Mouse (Mus musculus) liver, adult (tissue): ENCODE results near the gene Grm8.

Source experiments
- GATA4 ChIP-seq: IDR thresholded peaks from 2 replicates; pipeline ENCODE4 v1.6.1; 2014; ENCODE audit warnings: mild to moderate bottlenecking, low read length; ENCODE audit not compliant: insufficient replicate concordance

The Grm8 gene

DNA sequence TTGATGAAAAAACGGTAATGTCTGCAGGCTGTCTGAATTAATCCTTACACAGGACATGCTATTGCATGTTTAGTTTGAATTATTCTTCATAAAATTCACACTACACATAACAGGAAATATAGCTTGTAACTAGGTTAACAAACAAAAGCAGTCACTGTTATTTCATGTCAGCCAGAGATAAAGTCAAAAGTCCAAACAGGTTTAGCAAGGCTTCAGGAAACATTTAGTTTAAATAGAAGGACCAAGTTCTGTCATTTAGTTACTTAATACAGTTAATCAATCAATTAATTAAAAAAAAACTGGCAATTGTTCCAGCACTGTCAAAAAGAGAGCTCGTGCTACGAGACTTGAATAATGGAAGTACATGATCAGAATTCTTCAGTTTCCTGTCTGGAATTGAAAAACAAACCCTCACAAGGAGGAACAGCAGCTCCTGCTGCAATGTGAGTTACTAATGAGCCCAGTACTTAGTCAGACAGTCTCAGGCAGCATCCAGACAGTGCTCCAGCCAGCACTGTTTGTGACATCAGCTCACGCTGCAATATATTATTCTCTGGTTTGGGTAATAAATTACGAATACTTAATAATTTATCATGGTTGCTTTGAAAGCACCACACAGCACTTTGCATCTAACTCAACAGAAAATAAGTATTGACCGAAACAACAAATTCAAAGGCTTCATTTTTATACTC is 334.0 kb downstream of the Grm8 start:
- no peak for TF ChIP-seq GATA4

DNA sequence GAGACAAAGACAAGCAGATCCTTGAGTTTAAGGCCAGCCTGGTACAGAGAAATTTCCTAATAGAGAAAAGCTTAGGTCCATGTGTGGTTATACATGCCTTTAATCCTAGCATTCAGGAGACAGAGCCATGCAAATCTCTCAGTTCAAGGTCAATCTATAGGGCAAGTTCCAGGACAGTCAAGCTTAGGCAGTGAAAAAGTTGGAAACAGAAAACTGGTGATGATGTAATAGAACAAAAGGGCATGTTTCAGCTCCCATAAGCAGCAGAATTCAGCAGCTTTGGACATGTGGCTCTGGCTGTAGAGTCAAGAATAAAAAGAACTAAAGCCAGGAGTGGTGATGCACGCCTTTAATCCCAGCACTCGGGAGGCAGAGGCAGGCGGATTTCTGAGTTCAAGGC is 336.2 kb downstream of the Grm8 start:
- TF ChIP-seq GATA4: no peak

DNA sequence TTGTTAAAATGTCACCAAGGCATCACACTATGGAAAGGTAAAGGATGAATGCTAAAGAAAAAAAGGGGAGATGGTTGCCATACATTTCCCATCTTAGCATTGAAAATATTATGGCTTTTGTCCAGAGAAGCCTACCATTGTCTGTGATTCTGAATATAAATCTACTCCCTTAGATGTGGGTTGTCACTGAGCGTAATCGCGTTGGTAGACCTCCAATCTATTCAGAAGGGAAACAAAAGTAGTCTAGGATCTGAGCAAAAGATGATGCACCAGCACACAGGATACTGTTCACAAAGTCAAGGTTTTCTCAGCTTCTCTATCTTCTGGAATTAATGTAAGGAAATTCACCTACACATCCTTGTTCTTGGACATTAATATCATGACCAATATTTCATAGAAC is 345.4 kb downstream of the Grm8 start:
- TF ChIP-seq GATA4: no peak

DNA sequence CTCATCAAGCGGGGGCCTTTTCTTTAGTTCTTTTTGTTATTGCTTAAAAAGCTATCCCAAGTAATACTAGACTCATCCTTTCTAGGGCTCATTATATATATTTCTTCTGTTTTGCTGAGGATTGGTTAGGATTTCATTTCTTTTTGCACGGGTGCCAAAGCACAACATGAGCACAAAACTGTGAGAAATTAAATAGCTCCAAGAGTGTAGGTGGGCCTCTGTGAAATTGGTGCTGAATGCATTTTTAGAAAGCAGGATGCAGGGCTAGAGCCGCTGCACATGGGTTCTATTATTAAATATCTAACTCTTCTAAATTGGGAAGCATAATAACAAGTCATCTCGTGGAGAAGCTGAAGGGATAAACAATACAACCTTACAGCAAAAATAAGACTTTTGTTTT is 345.8 kb downstream of the Grm8 start:
- no peak for TF ChIP-seq GATA4

DNA sequence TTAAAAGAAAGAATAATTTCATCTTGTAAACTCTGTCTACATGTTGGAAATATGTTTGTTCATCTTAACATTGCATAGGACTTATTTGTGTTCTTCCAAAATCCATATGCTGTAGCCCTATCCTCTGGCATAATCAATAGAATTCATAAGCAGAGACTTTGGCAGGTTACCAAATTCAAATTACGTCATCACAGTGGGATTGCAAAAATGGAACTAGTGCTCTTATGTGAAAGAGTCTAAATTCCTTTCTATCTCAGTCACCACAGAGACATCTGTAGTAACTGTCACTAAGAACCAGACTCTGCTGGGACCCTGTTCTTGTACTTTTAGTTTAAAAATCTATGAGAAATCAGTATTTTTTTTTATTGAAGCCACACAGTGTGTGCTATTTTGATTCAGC is 352.7 kb downstream of the Grm8 start:
- no peak for TF ChIP-seq GATA4

DNA sequence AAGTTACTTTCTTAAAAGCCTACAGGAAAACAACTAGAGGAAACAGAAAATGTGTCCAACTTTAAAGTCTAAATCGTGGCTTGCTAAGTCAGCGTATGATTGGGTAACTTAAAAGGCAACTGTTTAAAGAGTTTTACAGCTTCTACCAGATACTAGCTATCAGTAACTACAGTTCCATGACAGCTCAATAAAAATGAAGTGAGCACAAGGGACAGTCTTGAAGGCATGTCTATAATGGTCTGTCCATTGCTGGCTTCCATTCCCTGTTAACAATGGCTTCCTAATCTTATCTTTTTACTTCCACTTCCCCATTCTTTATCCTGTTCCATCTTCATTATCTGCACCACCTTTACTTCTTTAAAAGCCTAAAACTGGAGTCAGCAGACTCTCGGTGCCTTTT is 353.6 kb downstream of the Grm8 start:
- TF ChIP-seq GATA4: no peak

DNA sequence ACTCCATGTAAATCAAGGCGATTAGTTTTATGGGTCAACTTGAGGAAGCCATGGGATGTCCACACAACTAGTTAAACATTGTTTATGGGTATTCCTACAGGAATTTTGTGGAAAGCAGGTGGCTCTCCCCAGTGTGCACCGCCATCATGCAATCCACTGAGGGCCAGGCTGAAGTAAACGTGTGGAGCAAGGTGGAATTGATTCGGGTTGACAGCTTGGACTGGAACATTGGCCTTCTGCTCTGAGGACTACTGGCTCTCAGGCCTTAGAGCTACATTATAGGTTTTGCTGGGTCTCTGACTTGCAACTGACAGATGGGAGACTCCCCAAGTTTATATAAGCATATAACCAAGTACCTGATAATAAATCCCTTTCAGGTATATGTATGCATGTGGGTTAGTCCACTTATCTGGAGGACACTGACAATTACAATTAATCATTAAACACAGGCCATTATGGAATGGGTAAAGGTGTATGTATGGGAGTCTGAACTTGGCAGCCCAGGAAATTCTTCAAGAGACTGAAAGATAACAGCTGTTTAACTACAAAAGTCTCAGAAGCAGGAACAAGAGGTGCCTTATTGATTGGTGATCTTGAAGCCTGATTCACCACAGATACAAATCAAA is 359.2 kb downstream of the Grm8 start:
- TF ChIP-seq GATA4: no peak

DNA sequence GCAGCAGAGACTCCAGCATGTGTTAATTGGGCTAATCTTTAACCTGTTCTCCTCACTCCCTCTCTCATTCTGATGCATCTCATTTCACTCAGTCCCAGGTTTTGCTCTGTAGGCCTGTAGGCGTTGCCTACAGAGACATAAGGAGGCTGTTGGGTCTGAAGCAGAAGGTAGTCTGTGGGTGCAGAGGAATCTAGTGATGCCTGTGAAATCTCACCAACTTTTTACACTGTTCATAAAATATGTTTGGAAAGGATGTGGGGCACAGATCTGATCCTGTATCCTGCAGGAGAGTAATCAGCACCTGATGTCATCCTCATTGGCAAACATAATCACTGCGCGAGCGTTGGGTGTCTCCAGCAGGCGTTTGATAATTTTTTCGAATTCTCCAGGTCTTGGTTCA is 372.9 kb downstream of the Grm8 start:
- TF ChIP-seq GATA4: no peak

DNA sequence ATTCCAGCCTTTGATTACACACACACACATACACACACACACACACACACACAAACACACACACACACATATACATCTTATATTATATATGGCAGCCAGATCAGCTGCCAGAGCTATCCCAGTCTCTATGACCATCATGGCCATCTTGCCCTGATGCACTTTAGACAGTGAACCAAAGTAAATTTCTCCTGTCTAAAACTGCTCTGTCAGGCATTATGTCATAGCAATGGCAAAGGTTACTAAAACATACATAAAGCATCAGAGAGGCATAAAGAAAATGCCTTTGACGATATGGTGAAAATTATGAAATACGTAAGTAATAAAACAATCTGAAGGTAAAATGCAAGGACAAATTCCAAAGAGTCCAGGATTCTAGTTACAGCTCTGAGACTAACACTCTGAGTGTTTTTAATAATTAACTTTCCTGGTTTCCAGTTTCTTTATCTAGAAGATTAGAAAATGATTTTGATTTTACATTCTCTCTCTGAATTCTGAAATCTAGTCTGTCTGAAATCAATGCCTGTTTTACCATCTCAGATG is 381.6 kb downstream of the Grm8 start:
- TF ChIP-seq GATA4: no peak

DNA sequence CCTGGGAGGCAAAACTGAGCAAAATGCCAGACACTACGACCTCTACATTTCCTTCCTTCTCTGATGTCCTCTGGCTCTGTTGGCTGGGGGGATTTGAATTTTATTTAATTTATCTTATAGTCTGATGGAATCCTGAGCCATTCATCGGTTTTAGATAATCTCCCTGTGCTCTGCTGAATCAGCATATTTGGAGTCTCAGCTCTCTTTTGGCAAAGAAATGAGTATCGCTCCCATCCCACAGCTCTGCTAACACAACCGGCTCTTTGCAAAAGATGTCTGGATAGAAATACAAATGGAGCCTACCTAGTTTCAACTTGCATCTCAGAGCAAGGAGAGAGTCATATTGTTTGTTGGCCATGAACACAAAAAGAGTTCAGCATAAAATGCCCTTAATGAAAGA is 388.5 kb downstream of the Grm8 start:
- TF ChIP-seq GATA4: no peak

DNA sequence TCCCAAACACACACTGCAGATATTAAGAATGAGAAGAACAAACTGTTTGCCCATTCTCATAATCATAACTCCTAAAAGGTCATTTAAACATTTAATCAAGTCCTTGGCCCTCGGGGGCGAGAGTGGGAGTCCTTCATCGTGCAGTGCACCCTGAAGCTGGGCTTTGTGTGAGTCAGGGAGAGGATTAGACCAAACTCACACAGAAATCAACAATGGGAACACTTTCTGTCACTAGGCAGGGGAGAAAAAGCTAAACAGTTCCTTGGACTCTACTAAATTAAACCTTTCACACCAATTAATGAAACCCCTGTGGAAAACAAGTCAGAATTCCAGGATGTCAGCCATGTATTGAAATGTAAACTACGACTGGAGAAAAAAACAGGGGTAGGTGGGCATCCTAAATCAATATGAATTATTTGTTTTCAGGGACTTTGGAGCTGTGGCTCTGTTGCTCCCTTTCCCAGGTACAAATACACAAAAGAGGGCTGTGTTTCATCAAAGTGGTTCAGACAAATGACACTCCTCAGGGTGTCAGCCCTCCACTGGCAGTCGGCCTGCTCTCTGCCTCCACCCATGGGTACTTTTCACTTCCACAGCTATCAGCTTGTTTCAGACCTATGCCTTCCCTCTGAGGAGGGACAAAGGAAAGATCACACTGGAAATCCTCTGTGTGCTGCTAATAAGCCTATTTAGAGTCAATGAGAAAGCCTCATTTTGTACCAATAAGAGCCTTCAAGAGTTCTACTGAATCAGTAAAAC is 389.1 kb downstream of the Grm8 start:
- TF ChIP-seq GATA4: no peak

DNA sequence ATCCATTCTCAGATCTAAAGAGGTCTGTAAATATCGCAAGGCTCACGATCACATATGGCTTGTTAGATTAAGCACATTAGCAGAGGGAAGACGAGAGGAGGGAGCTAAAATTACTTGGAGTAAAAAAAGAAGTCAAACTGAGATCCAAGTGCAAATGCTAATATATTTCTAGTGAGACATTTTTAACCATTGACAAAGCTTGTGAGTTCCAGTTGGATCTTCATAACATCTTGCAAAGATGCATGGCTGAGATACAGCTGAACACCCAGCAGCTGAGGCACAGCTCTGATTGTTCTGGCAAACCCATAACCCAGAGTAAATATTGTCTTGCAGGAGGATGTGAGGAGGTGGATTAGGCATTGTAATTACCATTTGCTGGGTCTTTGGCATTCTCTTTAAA is 445.6 kb downstream of the Grm8 start:
- no peak for TF ChIP-seq GATA4

DNA sequence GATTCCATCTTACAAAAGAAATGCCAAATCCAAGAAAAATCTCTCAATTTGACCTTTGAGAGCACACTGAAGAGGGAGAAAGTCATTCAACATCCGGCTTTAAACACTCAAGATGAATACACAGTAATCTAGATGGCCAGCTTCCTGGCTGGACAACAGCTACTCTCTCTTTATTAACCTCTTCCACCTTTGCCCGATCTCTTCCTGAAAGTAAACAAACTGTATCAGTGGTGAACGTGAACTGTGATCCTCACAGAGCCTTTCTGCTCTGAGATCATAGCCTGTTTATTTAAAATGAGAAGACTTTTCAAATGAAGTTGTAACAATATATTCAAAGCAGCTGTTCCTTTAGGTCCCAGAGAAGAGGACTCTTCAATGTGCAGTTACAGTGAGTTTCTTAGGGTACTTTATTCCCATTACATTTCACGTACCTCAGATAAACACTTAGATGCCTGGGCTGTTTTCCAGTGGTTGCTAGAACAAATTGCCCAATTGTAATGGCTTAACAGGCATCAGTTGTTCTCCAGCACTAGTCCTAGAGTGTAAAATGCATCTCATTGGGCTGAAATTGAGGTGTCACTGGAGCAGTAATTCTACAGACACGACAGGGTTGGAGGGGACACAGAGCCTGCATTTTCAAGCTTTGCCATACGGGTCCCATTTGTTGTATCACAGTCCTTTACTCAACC is 473.1 kb downstream of the Grm8 start:
- peak; percentile 38; the same call in 1 of the 2 replicates for TF ChIP-seq GATA4

DNA sequence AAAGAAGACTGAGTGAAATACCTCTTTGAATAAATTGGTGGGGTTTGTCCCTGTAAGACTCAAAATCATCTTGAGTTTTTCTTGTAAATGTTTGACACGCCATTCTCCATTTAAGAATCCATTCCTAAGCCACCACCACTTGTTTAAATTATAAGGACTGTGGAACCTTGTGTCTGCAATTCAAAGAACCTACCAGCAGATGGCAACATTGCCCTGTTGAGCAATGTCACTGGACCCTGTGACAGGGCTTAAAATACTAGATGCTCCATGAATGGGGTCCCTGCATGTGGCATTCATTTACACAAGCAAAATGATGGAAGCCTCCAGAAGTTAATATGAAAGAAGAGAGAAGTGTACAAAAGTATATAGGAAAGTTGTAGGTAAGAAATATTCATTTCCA is 477.5 kb downstream of the Grm8 start:
- TF ChIP-seq GATA4: no peak

DNA sequence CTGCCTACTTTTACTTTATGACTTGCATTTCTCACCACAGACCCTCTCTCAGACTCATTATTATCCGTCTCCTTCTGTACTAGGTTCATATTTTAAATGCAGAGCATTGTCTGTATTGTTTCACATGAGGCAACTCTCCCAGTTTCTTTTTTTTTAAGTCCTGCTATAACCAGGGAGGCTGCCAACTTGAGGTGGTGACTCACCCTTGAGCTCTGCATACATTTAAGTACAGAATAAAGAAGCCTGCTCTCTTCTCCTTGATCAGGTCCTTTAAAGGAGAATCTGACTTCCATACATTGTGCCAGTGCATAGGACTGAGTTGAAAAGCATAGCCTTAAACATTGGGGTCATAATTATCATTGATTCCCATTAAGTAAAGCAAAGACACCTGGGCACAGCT is 488.5 kb downstream of the Grm8 start:
- TF ChIP-seq GATA4: no peak
